Mouse (Mus musculus) intestine, embryonic 16.5 days (tissue): ENCODE data around the gene Tulp2. TPM values are rescaled to one million over a fixed set of nuclear protein-coding genes. Genes with fewer than 3 reads are reported as not detected.
A peak's percentile ranks its signal among the peaks of the same experiment; 100 is the strongest.

Experiments
- ATAC-seq: fragments of 200-750 bp; cut with Nextera tagmentation; 2 replicates; pipeline ENCODE4 v1.8.0; 2017; ENCODE audit warnings: moderate TSS enrichment, moderate library complexity
- H3K27ac ChIP-seq: fragments of 300-500 bp; sonication (generic); 2 replicates; pipeline ENCODE4 v1.5.1; 2014; ENCODE audit warnings: mild to moderate bottlenecking, low read length
- H3K27me3 ChIP-seq: fragments of 300-500 bp; sonication (generic); replicated peaks from 2 replicates; pipeline ENCODE4 v1.6.1; 2014; ENCODE audit warnings: low read length, control low read depth, mixed read lengths; ENCODE audit not compliant: control insufficient read depth, insufficient read depth
- H3K36me3 ChIP-seq: fragments of 300-500 bp; sonication (generic); 2 replicates; pipeline ENCODE4 v1.6.1; 2014; ENCODE audit warnings: low read length, control low read depth; ENCODE audit not compliant: control insufficient read depth, insufficient read depth
- H3K4me1 ChIP-seq: fragments of 300-500 bp; sonication (generic); 2 replicates; pipeline ENCODE4 v1.6.1; 2014; ENCODE audit warnings: low read length, control low read depth, mixed read lengths; ENCODE audit not compliant: control insufficient read depth, insufficient read depth
- H3K4me2 ChIP-seq: fragments of 300-500 bp; sonication (generic); 2 replicates; pipeline ENCODE4 v1.6.1; 2014; ENCODE audit warnings: low read depth, low read length, control low read depth
- H3K4me3 ChIP-seq: fragments of 300-500 bp; sonication (generic); 2 replicates; pipeline ENCODE4 v1.5.1; 2014; ENCODE audit warnings: mild to moderate bottlenecking, low read length
- H3K9ac ChIP-seq: fragments of 300-500 bp; sonication (generic); 2 replicates; pipeline ENCODE4 v1.6.1; 2014; ENCODE audit warnings: low read depth, low read length
- H3K9me3 ChIP-seq: fragments of 300-500 bp; sonication (generic); 2 replicates; pipeline ENCODE4 v1.6.1; 2016; ENCODE audit warnings: low read length, control low read depth; ENCODE audit not compliant: control insufficient read depth
- WGBS: fragments of 180-500 bp; shearing (Covaris S2); extraction: QIAGEN DNeasy Blood & Tissue Kit; methylation state at CpG from one replicate; pipeline ENCODE4 v1.1.7; 2014; 5-methylcytosine and 5-hydroxymethylcytosine counted together
- polyA plus RNA-seq: library from polyadenylated mRNA; unstranded; fragments of >200 nt; fragmentation: Nextera tagmentation; extraction: Ambion mirVana; gene quantifications from 2 replicates; pipeline ENCODE4 v1.2.1, GENCODE M21; 2015

The Tulp2 gene
- polyA plus RNA-seq, 1 experiment from 2014 or later: 0.93 TPM

DNA sequence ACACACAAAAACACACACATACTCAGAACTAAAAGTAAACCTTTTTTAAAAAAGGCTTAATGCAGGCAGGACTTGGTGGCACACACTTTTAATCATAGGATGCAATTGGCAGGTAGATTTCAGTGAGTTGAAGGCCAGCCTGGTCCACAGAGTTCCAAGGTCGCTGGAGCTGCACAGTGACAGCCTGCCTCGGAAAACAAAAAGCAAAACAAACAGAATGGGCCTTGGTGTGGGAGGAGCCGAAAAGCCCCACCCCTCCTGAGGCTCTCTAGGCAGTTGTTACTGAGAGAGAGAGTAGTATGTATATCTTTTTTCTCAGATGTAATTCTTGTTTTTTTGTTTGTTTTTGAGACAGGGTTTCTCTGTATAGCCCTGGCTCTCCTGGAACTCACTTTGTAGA lies 9.6 kb downstream of the Tulp2 start:
- Histone ChIP-seq H3K27me3 (no peaks in the 10 kb centered on the region), H3K4me2 (no peak overlapping the region), H3K9ac (peak overlapping the region; percentile 25; the same call in 1 of the 2 replicates), H3K4me1 (peaks cover 22% of the 10 kb centered on the region), H3K9me3 (no peaks in the 10 kb centered on the region), H3K4me3 (no peak overlapping the region), H3K36me3 (peaks cover 13% of the 10 kb centered on the region), H3K27ac (no peak overlapping the region)
- peak; percentile 66 for ATAC-seq
- 20% methylated on average over 3 of the region's 3 CpGs for WGBS

GRCm38 (mm10) chr7:45492225-45492844 lies 10.7 kb downstream of the Tulp2 start:
- no peak overlapping the region for H3K4me2 ChIP-seq
- no peak overlapping the region for H3K9ac ChIP-seq
- H3K36me3 ChIP-seq: peaks cover 13% of the 10 kb centered on the region
- H3K4me3 ChIP-seq: no peak overlapping the region
- no peak for ATAC-seq
- no peaks in the 10 kb centered on the region for H3K9me3 ChIP-seq
- H3K4me1 ChIP-seq: peaks cover 22% of the 10 kb centered on the region
- WGBS: 95% methylated on average over 8 of the region's 8 CpGs
- H3K27ac ChIP-seq: no peak overlapping the region
- no peaks in the 10 kb centered on the region for H3K27me3 ChIP-seq

DNA sequence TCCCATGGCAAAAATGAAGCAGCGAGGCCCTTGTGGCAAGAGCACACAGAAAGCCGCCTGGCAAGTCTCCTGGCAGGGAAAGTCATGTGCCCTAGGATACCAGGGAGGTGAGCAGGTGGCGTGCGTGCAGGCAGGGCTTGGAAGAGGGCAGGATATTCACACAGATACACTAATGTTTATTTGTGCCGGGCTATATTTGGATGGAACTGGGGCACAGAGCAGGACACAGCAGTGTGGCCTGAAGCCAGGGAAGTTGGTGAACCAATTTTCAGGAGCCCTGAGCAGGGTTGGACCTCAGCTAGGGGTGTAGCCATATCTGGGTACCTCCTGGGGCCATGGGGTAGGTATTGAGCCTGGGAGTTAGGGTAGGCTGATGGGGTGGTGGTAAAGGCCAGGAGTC lies 11.3 kb downstream of the Tulp2 start:
- Histone ChIP-seq H3K9me3 (no peaks in the 10 kb centered on the region), H3K27me3 (no peaks in the 10 kb centered on the region), H3K36me3 (peaks cover 15% of the 10 kb centered on the region), H3K4me3 (no peak overlapping the region), H3K27ac (no peak overlapping the region), H3K4me2 (no peak overlapping the region), H3K4me1 (peaks cover 22% of the 10 kb centered on the region), H3K9ac (no peak overlapping the region)
- ATAC-seq: no peak
- WGBS: 93% methylated on average over 5 of the region's 5 CpGs

GRCm38 (mm10) chr7:45494548-45494947 lies 12.9 kb downstream of the Tulp2 start:
- ATAC-seq: no peak
- H3K9me3 ChIP-seq: no peaks in the 10 kb centered on the region

DNA sequence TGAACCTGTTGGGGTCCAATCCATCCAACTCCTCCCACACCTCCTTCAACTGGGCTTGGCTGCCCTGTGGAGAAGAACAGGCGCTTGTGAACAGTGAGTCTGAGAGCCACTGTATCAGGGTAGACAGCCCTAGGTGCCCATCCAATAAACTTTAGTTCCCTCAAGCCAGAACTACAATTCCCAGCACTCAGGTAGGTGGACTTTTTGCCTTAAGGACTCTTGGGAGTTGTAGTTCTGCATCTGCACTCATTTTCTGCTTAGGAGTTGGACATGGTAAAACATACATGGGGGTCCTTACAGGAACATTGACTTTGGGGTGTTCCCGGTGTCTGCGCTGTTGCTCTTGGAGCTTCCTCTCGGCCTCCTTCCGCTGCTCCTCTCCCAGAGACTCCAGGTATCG lies 16.8 kb downstream of the Tulp2 start:
- H3K9ac ChIP-seq: no peak overlapping the region
- ATAC-seq: no peak
- H3K27ac ChIP-seq: no peak overlapping the region
- H3K4me2 ChIP-seq: no peak overlapping the region
- no peaks in the 10 kb centered on the region for H3K27me3 ChIP-seq
- WGBS: 97% methylated on average over 6 of the region's 6 CpGs
- H3K4me3 ChIP-seq: no peak overlapping the region
- no peaks in the 10 kb centered on the region for H3K9me3 ChIP-seq
- peaks cover 19% of the 10 kb centered on the region for H3K36me3 ChIP-seq
- H3K4me1 ChIP-seq: no peaks in the 10 kb centered on the region

More at GRCm38 (mm10) chr7:45494548-45494947, 12.9 kb downstream of the Tulp2 start:
- Histone ChIP-seq H3K27me3 (no peaks in the 10 kb centered on the region), H3K36me3 (peaks cover 21% of the 10 kb centered on the region), H3K4me1 (peaks cover 10% of the 10 kb centered on the region), H3K4me3 (no peak overlapping the region), H3K4me2 (no peak overlapping the region), H3K9ac (no peak overlapping the region), H3K27ac (no peak overlapping the region)
- WGBS: 86% methylated on average over 9 of the region's 9 CpGs

DNA sequence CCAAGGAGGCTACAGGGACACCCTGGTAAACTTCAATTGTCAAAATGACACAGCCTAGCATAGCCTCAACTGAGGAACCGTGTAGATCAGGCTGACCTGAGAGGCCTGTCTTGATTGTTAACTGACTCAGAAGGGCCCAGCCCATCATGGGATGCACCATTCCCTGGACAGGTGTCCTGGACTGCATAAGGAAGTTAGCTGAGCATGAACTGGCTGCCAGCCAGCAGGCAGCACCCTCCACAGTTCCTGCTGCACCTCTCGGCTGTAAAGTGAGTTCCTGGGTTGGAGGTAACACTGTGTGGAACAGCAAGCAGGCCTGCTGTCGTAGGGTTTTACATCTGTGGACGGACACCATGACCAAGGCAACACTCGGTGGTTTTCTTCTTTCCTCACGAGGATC lies 25.9 kb downstream of the Tulp2 start:
- Histone ChIP-seq H3K4me3 (no peak overlapping the region), H3K36me3 (0 out of 2 replicates have a peak, but pooled peaks cover 2% of the 10 kb centered on the region), H3K9me3 (no peaks in the 10 kb centered on the region), H3K9ac (no peak overlapping the region), H3K27ac (peak overlapping the region; percentile 53), H3K4me1 (peaks cover 18% of the 10 kb centered on the region), H3K27me3 (no peaks in the 10 kb centered on the region), H3K4me2 (no peak overlapping the region)
- ATAC-seq: peak; percentile 75
- 68% methylated on average over 6 of the region's 6 CpGs for WGBS

- Histone ChIP-seq H3K9me3 (no peaks in the 10 kb centered on the region), H3K4me1 (peaks cover 18% of the 10 kb centered on the region), H3K9ac (peak overlapping the region; percentile 90; the same call in 1 of the 2 replicates), H3K27ac (peak overlapping the region; percentile 96), H3K4me2 (peak overlapping the region; percentile 98), H3K4me3 (peak overlapping the region; percentile 87; the same call in 1 of the 2 replicates), H3K27me3 (no peaks in the 10 kb centered on the region), H3K36me3 (0 out of 2 replicates have a peak, but pooled peaks cover 2% of the 10 kb centered on the region)
- 73% methylated on average over 6 of the region's 6 CpGs for WGBS
- ATAC-seq: peak; percentile 31
Measured at GRCm38 (mm10) chr7:45508561-45508960, 26.9 kb downstream of the Tulp2 start.

- H3K27me3 ChIP-seq: no peaks in the 10 kb centered on the region
- peak overlapping the region; percentile 87 for H3K4me3 ChIP-seq
- peak; percentile 44 for ATAC-seq
- peak overlapping the region; percentile 90 for H3K9ac ChIP-seq
- peaks cover 18% of the 10 kb centered on the region for H3K4me1 ChIP-seq
- H3K36me3 ChIP-seq: 0 out of 2 replicates have a peak, but pooled peaks cover 2% of the 10 kb centered on the region
- peak overlapping the region; percentile 98 for H3K4me2 ChIP-seq
- H3K27ac ChIP-seq: peak overlapping the region; percentile 96
- WGBS: 20% methylated on average over 19 of the region's 19 CpGs
- no peaks in the 10 kb centered on the region for H3K9me3 ChIP-seq
Measured at GRCm38 (mm10) chr7:45509181-45509882, 27.7 kb downstream of the Tulp2 start.

DNA sequence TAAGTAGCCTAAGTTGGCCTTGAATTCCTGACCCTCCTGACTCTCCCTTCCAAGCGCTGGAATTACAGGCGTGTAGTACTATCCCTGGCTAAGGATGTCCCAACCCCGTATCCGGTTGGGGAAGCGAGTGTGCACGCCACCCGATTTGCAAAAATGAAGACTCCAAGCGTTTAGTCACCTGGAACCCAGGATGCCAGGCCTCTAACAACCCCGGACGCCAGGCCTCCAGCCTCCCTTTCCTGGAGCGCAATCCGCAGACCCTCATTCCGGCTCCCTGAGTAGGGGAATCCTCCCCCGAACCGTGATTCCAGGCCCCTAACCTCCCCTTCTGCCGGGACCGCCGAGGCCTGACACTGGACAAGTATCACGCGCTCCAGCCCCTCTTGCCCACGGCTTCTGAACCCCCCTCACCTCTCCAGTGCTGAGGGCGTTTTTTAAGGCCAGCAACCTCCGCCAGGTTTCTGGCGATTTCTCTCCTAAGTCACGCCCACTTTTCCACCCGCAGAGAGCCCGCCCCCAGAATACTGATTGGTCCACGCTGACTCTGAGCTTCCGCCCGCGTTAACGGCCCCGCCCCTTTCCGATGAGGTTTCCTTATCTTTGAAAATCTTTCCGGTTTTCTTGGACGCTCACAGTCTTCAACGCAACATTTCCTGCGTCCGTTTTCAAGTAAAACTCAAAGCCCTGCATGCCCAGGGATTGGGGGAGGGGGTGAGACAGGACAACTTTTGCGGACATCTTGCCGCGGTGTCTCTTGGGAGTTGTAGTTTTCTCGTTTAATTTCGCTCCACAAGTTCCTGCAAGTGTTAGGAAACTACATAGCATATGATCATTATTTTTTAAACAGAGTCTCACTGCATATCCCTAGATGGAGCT lies 28.5 kb downstream of the Tulp2 start, which contains the start of gene Nucb1:
Gene Nucb1, minus strand, starts transcription at position 495 of the 876 bp plus-strand sequence.
- H3K27me3 ChIP-seq: no peaks in the 10 kb centered on the region
- H3K9ac ChIP-seq: peak within 1 kb of the TSS; percentile 90
- WGBS: under 1% methylated on average over 44 of the region's 44 CpGs
- H3K4me2 ChIP-seq: peak within 1 kb of the TSS; percentile 98
- H3K4me3 ChIP-seq: peak within 1 kb of the TSS; percentile 87
- 0 out of 2 replicates have a peak, but pooled peaks cover 2% of the 10 kb centered on the region for H3K36me3 ChIP-seq
- ATAC-seq: peak; percentile 82
- H3K4me1 ChIP-seq: peaks cover 23% of the 10 kb centered on the region
- no peaks in the 10 kb centered on the region for H3K9me3 ChIP-seq
- H3K27ac ChIP-seq: peak within 1 kb of the TSS; percentile 96
